In the genomic region with DNA sequence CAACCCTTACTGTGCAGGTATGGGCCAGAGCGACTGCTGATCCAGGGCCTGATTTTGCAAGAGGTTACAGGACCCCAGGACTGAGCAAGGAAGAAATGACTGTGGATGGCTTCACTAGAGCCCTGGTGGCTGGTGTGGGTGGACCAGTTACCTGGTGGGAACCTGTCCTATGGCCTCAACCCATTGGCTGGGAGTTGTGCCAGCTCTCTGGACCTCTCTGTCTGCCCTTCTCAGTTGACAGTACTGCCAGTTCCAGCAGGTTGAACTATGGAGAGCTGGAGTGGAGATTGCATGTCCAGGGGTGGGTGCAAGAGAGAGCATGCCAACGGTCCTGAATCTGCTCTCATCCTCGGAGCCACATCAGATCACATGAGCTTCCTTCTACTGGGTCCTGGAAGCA, we compare ENCODE assay signal across 24 mouse cellular contexts.
A peak's percentile ranks its signal among the peaks of the same experiment; 100 is the strongest.
DNase-seq lines count a peak whose midpoint lies in the region; ATAC-seq and TF ChIP-seq lines count a peak whose summit lies in the region.
"Had no signal": no experiment of that assay in that cellular context is flagged by ENCODE, and none has a peak within 500 bp of the region (broad histone marks: within the 10 kb centered on the region; RNA-seq: fewer than 3 reads in every experiment).

No protein-coding gene starts in this region.

- no peaks in the 10 kb centered on the region for H3K36me3 ChIP-seq in forebrain, embryonic 11.5 days (ENCODE audit: control insufficient read depth, insufficient read depth, low read length)
- peaks cover 15% of the 10 kb centered on the region; the same call in 1 of the 2 replicates for H3K36me3 ChIP-seq in forebrain, embryonic 10.5 days (replicated peaks)
- H3K36me3 ChIP-seq in kidney, embryonic 16.5 days (ENCODE audit: insufficient read depth, low read length) = peaks cover 2% of the 10 kb centered on the region; the same call in 1 of the 2 replicates
- no peaks in the 10 kb centered on the region for H3K36me3 ChIP-seq in lung, embryonic 15.5 days
- H3K36me3 ChIP-seq in lung, postnatal 0 days (ENCODE audit: insufficient read depth, low read length) = no peaks in the 10 kb centered on the region
- no peaks in the 10 kb centered on the region for H3K36me3 ChIP-seq in stomach, embryonic 15.5 days
- H3K36me3 ChIP-seq: forebrain, embryonic 12.5 days; liver, embryonic 15.5 days; midbrain, embryonic 12.5 days had no signal

- WGBS in forebrain, embryonic 11.5 days = 94% methylated on average over 3 of the region's 3 CpGs
- 90% methylated on average over 3 of the region's 3 CpGs for WGBS in forebrain, embryonic 10.5 days
- 86% methylated on average over 3 of the region's 3 CpGs for WGBS in kidney, embryonic 16.5 days
- 83% methylated on average over 3 of the region's 3 CpGs for WGBS in lung, embryonic 15.5 days
- WGBS in lung, postnatal 0 days = 83% methylated on average over 3 of the region's 3 CpGs
- 89% methylated on average over 3 of the region's 3 CpGs for WGBS in stomach, embryonic 15.5 days

- no peak overlapping the region for H3K4me2 ChIP-seq in forebrain, embryonic 11.5 days (ENCODE audit: low read depth, low read length, severe bottlenecking)
- no peak overlapping the region for H3K4me2 ChIP-seq in kidney, embryonic 16.5 days (replicated peaks; ENCODE audit: low read depth, low read length)
- no peak overlapping the region for H3K4me2 ChIP-seq in lung, embryonic 15.5 days
- no peak overlapping the region for H3K4me2 ChIP-seq in lung, postnatal 0 days (replicated peaks; ENCODE audit: low read depth, low read length)
- H3K4me2 ChIP-seq in stomach, embryonic 15.5 days = no peak overlapping the region
- H3K4me2 ChIP-seq: forebrain, embryonic 12.5 days; liver, embryonic 15.5 days; midbrain, embryonic 12.5 days had no signal

- H3K9me3 ChIP-seq in forebrain, embryonic 11.5 days (ENCODE audit: control insufficient read depth, low read length) = no peaks in the 10 kb centered on the region
- H3K9me3 ChIP-seq in forebrain, embryonic 10.5 days = peaks cover 8% of the 10 kb centered on the region
- H3K9me3 ChIP-seq in kidney, embryonic 16.5 days (ENCODE audit: low read length) = no peaks in the 10 kb centered on the region
- no peaks in the 10 kb centered on the region for H3K9me3 ChIP-seq in lung, embryonic 15.5 days
- no peaks in the 10 kb centered on the region; the same call in 1 of the 2 replicates for H3K9me3 ChIP-seq in lung, postnatal 0 days (ENCODE audit: low read length)
- H3K9me3 ChIP-seq in stomach, embryonic 15.5 days = no peaks in the 10 kb centered on the region
- H3K9me3 ChIP-seq: forebrain, embryonic 12.5 days; limb, embryonic 10.5 days; liver, embryonic 15.5 days; midbrain, embryonic 12.5 days had no signal

- no peak for ATAC-seq in forebrain, embryonic 11.5 days (replicated peaks; ENCODE audit: low FRiP score)
- ATAC-seq in kidney, embryonic 16.5 days (ENCODE audit: low FRiP score, low TSS enrichment) = no peak
- 0 out of 2 replicates have a peak, but pooled peaks have one; percentile 5 for ATAC-seq in lung, embryonic 15.5 days (ENCODE audit: borderline replicate concordance, extremely low read depth, low FRiP score, low TSS enrichment)
- no peak for ATAC-seq in lung, postnatal 0 days
- ATAC-seq in stomach, embryonic 15.5 days (ENCODE audit: insufficient read depth, low FRiP score, low read depth) = peak; percentile 4; the same call in 1 of the 2 replicates
- ATAC-seq: activated CD4-positive, CD25-positive, alpha-beta regulatory T cell, adult 4 months had no signal

- H3K4me3 ChIP-seq in forebrain, embryonic 11.5 days (ENCODE audit: low read depth, low read length) = no peak overlapping the region
- H3K4me3 ChIP-seq in forebrain, embryonic 10.5 days = no peak overlapping the region
- no peak overlapping the region for H3K4me3 ChIP-seq in kidney, embryonic 16.5 days (ENCODE audit: low read length)
- no peak overlapping the region for H3K4me3 ChIP-seq in lung, embryonic 15.5 days
- H3K4me3 ChIP-seq in lung, postnatal 0 days (ENCODE audit: low read depth, low read length) = no peak overlapping the region
- H3K4me3 ChIP-seq in stomach, embryonic 15.5 days (replicated peaks) = no peak overlapping the region
- H3K4me3 ChIP-seq: forebrain, embryonic 12.5 days; limb, embryonic 10.5 days; liver, embryonic 15.5 days; midbrain, embryonic 12.5 days had no signal

- no peaks in the 10 kb centered on the region for H3K27me3 ChIP-seq in forebrain, embryonic 11.5 days (ENCODE audit: control insufficient read depth, insufficient read depth, low read length)
- no peaks in the 10 kb centered on the region for H3K27me3 ChIP-seq in forebrain, embryonic 10.5 days (ENCODE audit: poor library complexity, severe bottlenecking)
- H3K27me3 ChIP-seq in kidney, embryonic 16.5 days (ENCODE audit: insufficient read depth, low read length) = no peaks in the 10 kb centered on the region
- H3K27me3 ChIP-seq in lung, embryonic 15.5 days = no peaks in the 10 kb centered on the region
- H3K27me3 ChIP-seq in lung, postnatal 0 days (replicated peaks; ENCODE audit: insufficient read depth, low read length) = no peaks in the 10 kb centered on the region
- no peaks in the 10 kb centered on the region for H3K27me3 ChIP-seq in stomach, embryonic 15.5 days (replicated peaks)
- H3K27me3 ChIP-seq: forebrain, embryonic 12.5 days; liver, embryonic 15.5 days; midbrain, embryonic 12.5 days had no signal

- H3K27ac ChIP-seq in forebrain, embryonic 11.5 days (ENCODE audit: low read depth, low read length) = no peak overlapping the region
- H3K27ac ChIP-seq in forebrain, embryonic 10.5 days = no peak overlapping the region
- H3K27ac ChIP-seq in kidney, embryonic 16.5 days (ENCODE audit: low read length) = no peak overlapping the region
- H3K27ac ChIP-seq in lung, embryonic 15.5 days = no peak overlapping the region
- no peak overlapping the region for H3K27ac ChIP-seq in lung, postnatal 0 days (ENCODE audit: low read length)
- H3K27ac ChIP-seq in stomach, embryonic 15.5 days = no peak overlapping the region
- H3K27ac ChIP-seq: forebrain, embryonic 12.5 days; limb, embryonic 10.5 days; liver, embryonic 15.5 days; midbrain, embryonic 12.5 days had no signal

- no peak overlapping the region for H3K9ac ChIP-seq in forebrain, embryonic 11.5 days (ENCODE audit: low read length)
- no peak overlapping the region for H3K9ac ChIP-seq in kidney, embryonic 16.5 days (replicated peaks; ENCODE audit: low read length)
- no peak overlapping the region for H3K9ac ChIP-seq in lung, embryonic 15.5 days
- H3K9ac ChIP-seq in lung, postnatal 0 days (replicated peaks; ENCODE audit: low read depth) = no peak overlapping the region
- H3K9ac ChIP-seq in stomach, embryonic 15.5 days = no peak overlapping the region
- H3K9ac ChIP-seq: forebrain, embryonic 12.5 days; liver, embryonic 15.5 days; midbrain, embryonic 12.5 days had no signal

- no peak for TF ChIP-seq EP300 in lung, postnatal 0 days (IDR thresholded peaks at IDR 0.05)

- peak; percentile 11 for DNase-seq in forebrain, embryonic 11.5 days (ENCODE audit: low spot score)
- DNase-seq in forebrain, embryonic 10.5 days (ENCODE audit: extremely low spot score, low spot score) = no peak
- DNase-seq in kidney, adult 11 months = peak; percentile 31
- no peak for DNase-seq in lung, postnatal 0 days (ENCODE audit: low spot score)
- DNase-seq: adrenal gland, adult 8-10 months; cerebellum, adult 11-12 months; cerebellum, postnatal 10 days; gastrocnemius, postnatal 36 days; heart, postnatal 36 days; liver; lung, postnatal 14 days; retina, postnatal 1 day; right cerebral cortex, postnatal 25 days; spleen, adult 18-20 months; thymus, adult 18-20 months; thymus, postnatal 36 days had no signal

- no peak for TF ChIP-seq CTCF in lung, postnatal 0 days (IDR thresholded peaks at IDR 0.05)

- no peaks in the 10 kb centered on the region for H3K4me1 ChIP-seq in forebrain, embryonic 11.5 days (replicated peaks; ENCODE audit: control insufficient read depth, insufficient read depth, low read length)
- peaks cover 15% of the 10 kb centered on the region for H3K4me1 ChIP-seq in forebrain, embryonic 10.5 days
- peaks cover 34% of the 10 kb centered on the region for H3K4me1 ChIP-seq in kidney, embryonic 16.5 days (ENCODE audit: insufficient read depth, low read length)
- peaks cover 13% of the 10 kb centered on the region for H3K4me1 ChIP-seq in lung, embryonic 15.5 days
- H3K4me1 ChIP-seq in lung, postnatal 0 days (ENCODE audit: insufficient read depth, low read depth, low read length) = 0 out of 2 replicates have a peak, but pooled peaks cover 4% of the 10 kb centered on the region
- H3K4me1 ChIP-seq in stomach, embryonic 15.5 days = peaks cover under 1% of the 10 kb centered on the region

Comparison
In these comparisons a context has a peak if more than half of its experiments do, and no peak if none do; other contexts are left out.
1. ATAC-seq: peak in lung, embryonic 15.5 days (single experiment) and stomach, embryonic 15.5 days (single experiment); none in forebrain, embryonic 11.5 days (single experiment), kidney, embryonic 16.5 days (single experiment) and lung, postnatal 0 days (single experiment).
2. DNase-seq: peak in forebrain, embryonic 11.5 days (single experiment) and kidney, adult 11 months (single experiment); none in forebrain, embryonic 10.5 days (single experiment) and lung, postnatal 0 days (single experiment).